Mouse (Mus musculus) CH12.LX (cell line): ENCODE data around the gene Stab1. TPM values are rescaled to one million over a fixed set of nuclear protein-coding genes. Genes with fewer than 3 reads are reported as not detected.

Experiments used
- DNase-seq: peaks from one replicate; pipeline ENCODE4 v3.0.0-alpha.2; 2013; ENCODE audit errors: extremely low read depth
- H3K27ac ChIP-seq: 2 replicates; pipeline ENCODE4 v1.5.1; 2012; ENCODE audit warnings: low read depth, mild to moderate bottlenecking, control low read depth, moderate library complexity; ENCODE audit not compliant: insufficient read depth
- H3K27me3 ChIP-seq: replicated peaks from 2 replicates; pipeline ENCODE3; 2012; ENCODE audit warnings: inconsistent platforms
- H3K36me3 ChIP-seq, 2 experiments: replicated peaks in 1 of 2; 2 replicates each; pipeline versions ENCODE3 to v1.6.1; 2012; ENCODE audit warnings: inconsistent platforms in 1 of 2, low read length in 1 of 2, mild to moderate bottlenecking in 1 of 2, mixed read lengths in 1 of 2, moderate library complexity in 1 of 2; ENCODE audit not compliant: control insufficient read depth in 1 of 2, insufficient read depth in 1 of 2
- H3K4me1 ChIP-seq, 2 experiments: 2 replicates each; pipeline ENCODE4 v1.6.1; 2012; ENCODE audit warnings: inconsistent platforms in 1 of 2, moderate library complexity in 1 of 2; ENCODE audit not compliant: insufficient read depth in 2 of 2, control insufficient read depth in 1 of 2
- H3K4me2 ChIP-seq: 2 replicates; pipeline ENCODE4 v1.6.1; 2012; ENCODE audit warnings: low read depth, mild to moderate bottlenecking, control low read depth; ENCODE audit not compliant: poor library complexity, insufficient read depth, severe bottlenecking
- H3K4me3 ChIP-seq, 3 experiments: fragments of 150-350 bp in 1 of 3; sonication (generic) in 1 of 3; replicated peaks in 1 of 3; 2 replicates each; pipeline versions ENCODE3 to v1.5.1; 2011 to 2012; ENCODE audit warnings: low read depth in 2 of 3, low read length in 2 of 3, mild to moderate bottlenecking in 2 of 3, moderate library complexity in 2 of 3, control low read depth in 1 of 3, improper control_type of control experiment in 1 of 3, inconsistent platforms in 1 of 3, mixed read lengths in 1 of 3; ENCODE audit not compliant: poor library complexity in 1 of 3
- H3K79me2 ChIP-seq: replicated peaks from 2 replicates; pipeline ENCODE4 v1.6.1; 2012; ENCODE audit warnings: mild to moderate bottlenecking, moderate library complexity; ENCODE audit not compliant: control insufficient read depth, poor library complexity, insufficient read depth, severe bottlenecking; ENCODE audit errors: extremely low read depth
- H3K9ac ChIP-seq: 2 replicates; pipeline ENCODE4 v1.6.1; 2012; ENCODE audit warnings: low read depth, mild to moderate bottlenecking, control low read depth, moderate library complexity; ENCODE audit not compliant: insufficient read depth
- H3K9me3 ChIP-seq: replicated peaks from 2 replicates; pipeline ENCODE3; 2012; ENCODE audit warnings: low read length, inconsistent platforms, mixed read lengths
- BHLHE40 ChIP-seq: IDR thresholded peaks from 2 replicates; pipeline ENCODE4 v1.6.1; 2011; ENCODE audit warnings: mild to moderate bottlenecking, low read depth, low read length, improper control_type of control experiment
- CHD1 ChIP-seq: IDR thresholded peaks from 2 replicates; pipeline ENCODE4 v1.6.1; 2012; ENCODE audit warnings: low read depth, low read length, improper control_type of control experiment, inconsistent platforms
- CHD2 ChIP-seq: IDR thresholded peaks from 2 replicates; pipeline ENCODE4 v1.6.1; 2011; ENCODE audit warnings: low read length, improper control_type of control experiment
- CTCF ChIP-seq, 2 experiments: IDR thresholded peaks in 1 of 2; conservative IDR thresholded peaks in 1 of 2; 2 replicates each; pipeline ENCODE4 v1.5.1; 2011 to 2012; ENCODE audit warnings: low read depth in 2 of 2, low read length in 2 of 2, improper control_type of control experiment in 1 of 2, inconsistent platforms in 1 of 2, mild to moderate bottlenecking in 1 of 2, moderate library complexity in 1 of 2
- E2F4 ChIP-seq: IDR thresholded peaks from 2 replicates; pipeline ENCODE4 v1.6.1; 2011; ENCODE audit warnings: low read depth, low read length, improper control_type of control experiment; ENCODE audit not compliant: insufficient replicate concordance
- ELF1 ChIP-seq: IDR thresholded peaks from 2 replicates; pipeline ENCODE4 v1.6.1; 2014; ENCODE audit warnings: low read depth, mild to moderate bottlenecking, inconsistent platforms, low read length, improper control_type of control experiment
- EP300 ChIP-seq: IDR thresholded peaks from 2 replicates; pipeline ENCODE4 v1.6.1; 2011; ENCODE audit warnings: low read length, improper control_type of control experiment
- ETS1 ChIP-seq: conservative IDR thresholded peaks from 2 replicates; pipeline ENCODE4 v1.6.1; 2012; ENCODE audit warnings: low read depth, mild to moderate bottlenecking, inconsistent platforms, low read length, improper control_type of control experiment, moderate library complexity
- HCFC1 ChIP-seq: IDR thresholded peaks from 2 replicates; pipeline ENCODE4 v1.6.1; 2012; ENCODE audit warnings: low read depth, mild to moderate bottlenecking, inconsistent platforms, low read length, improper control_type of control experiment
- IRF4 ChIP-seq: IDR thresholded peaks from 2 replicates; pipeline ENCODE4 v1.6.1; 2014; ENCODE audit warnings: low read depth, mild to moderate bottlenecking, inconsistent platforms, low read length, improper control_type of control experiment
- JUN ChIP-seq: IDR thresholded peaks from 2 replicates; pipeline ENCODE4 v1.6.1; 2011; ENCODE audit warnings: low read depth, mild to moderate bottlenecking, low read length, improper control_type of control experiment, moderate library complexity; ENCODE audit not compliant: insufficient read depth
- JUND ChIP-seq: conservative IDR thresholded peaks from 2 replicates; pipeline ENCODE4 v1.6.1; 2011; ENCODE audit warnings: low read depth, low read length, improper control_type of control experiment
- KAT2A ChIP-seq: IDR thresholded peaks from 2 replicates; pipeline ENCODE4 v1.6.1; 2012; ENCODE audit warnings: low read length, improper control_type of control experiment, inconsistent platforms; ENCODE audit not compliant: insufficient replicate concordance
- MAFK ChIP-seq: IDR thresholded peaks from 2 replicates; pipeline ENCODE4 v1.6.1; 2011; ENCODE audit warnings: low read length, improper control_type of control experiment; ENCODE audit not compliant: insufficient replicate concordance
- MAX ChIP-seq: IDR thresholded peaks from 2 replicates; pipeline ENCODE4 v1.6.1; 2011; ENCODE audit warnings: low read length, improper control_type of control experiment
- MAZ ChIP-seq: IDR thresholded peaks from 2 replicates; pipeline ENCODE4 v1.6.1; 2012; ENCODE audit warnings: low read depth, mild to moderate bottlenecking, inconsistent platforms, low read length, improper control_type of control experiment, moderate library complexity
- MYC ChIP-seq: IDR thresholded peaks from 2 replicates; pipeline ENCODE4 v1.6.1; 2011; ENCODE audit warnings: low read depth, mild to moderate bottlenecking, improper control_type of control experiment, low read length
- NELFE ChIP-seq: IDR thresholded peaks from 2 replicates; pipeline ENCODE4 v1.6.1; 2011; ENCODE audit warnings: low read depth, low read length, improper control_type of control experiment
- NRF1 ChIP-seq: IDR thresholded peaks from 2 replicates; pipeline ENCODE4 v1.6.1; 2014; ENCODE audit warnings: low read depth, mild to moderate bottlenecking, inconsistent platforms, low read length, improper control_type of control experiment, moderate library complexity
- PAX5 ChIP-seq: IDR thresholded peaks from 2 replicates; pipeline ENCODE4 v1.6.1; 2012; ENCODE audit warnings: low read length, inconsistent platforms, mixed read lengths
- POLR2A ChIP-seq: IDR thresholded peaks from 2 replicates; pipeline ENCODE4 v1.6.1; 2011; ENCODE audit warnings: low read depth, mild to moderate bottlenecking, improper control_type of control experiment, low read length
- POLR2AphosphoS2 ChIP-seq: IDR thresholded peaks from 2 replicates; pipeline ENCODE4 v1.6.1; 2011; ENCODE audit warnings: low read depth, low read length, improper control_type of control experiment
- RAD21 ChIP-seq: IDR thresholded peaks from 2 replicates; pipeline ENCODE4 v1.6.1; 2011; ENCODE audit warnings: low read depth, mild to moderate bottlenecking, low read length, improper control_type of control experiment, moderate library complexity
- RCOR1 ChIP-seq: conservative IDR thresholded peaks from 2 replicates; pipeline ENCODE4 v1.6.1; 2012; ENCODE audit warnings: low read depth, mild to moderate bottlenecking, inconsistent platforms, low read length, improper control_type of control experiment
- SIN3A ChIP-seq: IDR thresholded peaks from 2 replicates; pipeline ENCODE4 v1.6.1; 2012; ENCODE audit warnings: low read length, improper control_type of control experiment, inconsistent platforms
- SMC3 ChIP-seq: IDR thresholded peaks from 2 replicates; pipeline ENCODE4 v1.6.1; 2011; ENCODE audit warnings: low read depth, low read length, improper control_type of control experiment
- TBP ChIP-seq: conservative IDR thresholded peaks from 2 replicates; pipeline ENCODE4 v1.6.1; 2011; ENCODE audit warnings: low read depth, low read length, improper control_type of control experiment
- TCF12 ChIP-seq: IDR thresholded peaks from 2 replicates; pipeline ENCODE4 v1.6.1; 2014; ENCODE audit warnings: low read depth, mild to moderate bottlenecking, inconsistent platforms, low read length, improper control_type of control experiment
- UBTF ChIP-seq: IDR thresholded peaks from 2 replicates; pipeline ENCODE4 v1.6.1; 2012; ENCODE audit warnings: low read depth, mild to moderate bottlenecking, inconsistent platforms, low read length, improper control_type of control experiment, moderate library complexity
- USF1 ChIP-seq: IDR thresholded peaks from 2 replicates; pipeline ENCODE4 v1.6.1; 2014; ENCODE audit warnings: low read depth, mild to moderate bottlenecking, inconsistent platforms, low read length, improper control_type of control experiment
- USF2 ChIP-seq: conservative IDR thresholded peaks from 2 replicates; pipeline ENCODE4 v1.6.1; 2011; ENCODE audit warnings: low read depth, low read length, improper control_type of control experiment
- ZC3H11A ChIP-seq: IDR thresholded peaks from 2 replicates; pipeline ENCODE4 v1.6.1; 2012; ENCODE audit warnings: low read depth, mild to moderate bottlenecking, inconsistent platforms, low read length, improper control_type of control experiment
- ZKSCAN1 ChIP-seq: IDR thresholded peaks from 2 replicates; pipeline ENCODE4 v1.6.1; 2012; ENCODE audit warnings: low read depth, inconsistent platforms, low read length, improper control_type of control experiment, borderline replicate concordance
- ZMIZ1 ChIP-seq: IDR thresholded peaks from 2 replicates; pipeline ENCODE4 v1.6.1; 2012; ENCODE audit warnings: low read depth, mild to moderate bottlenecking, inconsistent platforms, low read length, improper control_type of control experiment
- ZNF384 ChIP-seq: IDR thresholded peaks from 2 replicates; pipeline ENCODE4 v1.6.1; 2012; ENCODE audit warnings: low read depth, low read length, improper control_type of control experiment, inconsistent platforms
- dilution Hi-C: fragments of 300-500 bp; cut with MboI; formaldehyde crosslinking; loops from 2 replicates; pipeline ENCODE4 v1.14.3; 2020; ENCODE audit warnings: low sequenced_read_pairs; ENCODE audit not compliant: extremely low pct_unique_long_range_greater_than_20kb, extremely low pct_ligation_motif_present
- in situ Hi-C: fragments of 300-500 bp; cut with MboI; formaldehyde crosslinking; loops from 3 replicates; pipeline ENCODE4 v1.14.3; 2019; ENCODE audit warnings: low sequenced_read_pairs, low pct_ligation_motif_present, low pct_unique_long_range_greater_than_20kb, mixed read lengths
- polyA plus RNA-seq: library from polyadenylated mRNA; unstranded; fragments of >175 nt; gene quantifications from 2 replicates; pipeline ENCODE4 v1.2.1, GENCODE M21; 2012; ENCODE audit warnings: low read depth; ENCODE audit not compliant: insufficient read length
- total RNA-seq, 2 experiments: library from RNA; depleted of rRNA; stranded (reverse); fragments of 300-350 nt in 1 of 2; fragments of >200 nt in 1 of 2; gene quantifications; 2 replicates each; pipeline ENCODE4 v1.2.3; 2012 to 2014

Stab1 gene
- total and polyA plus RNA-seq, 3 experiments = 3.9 to 11.2 (median 5.8) TPM

DNA sequence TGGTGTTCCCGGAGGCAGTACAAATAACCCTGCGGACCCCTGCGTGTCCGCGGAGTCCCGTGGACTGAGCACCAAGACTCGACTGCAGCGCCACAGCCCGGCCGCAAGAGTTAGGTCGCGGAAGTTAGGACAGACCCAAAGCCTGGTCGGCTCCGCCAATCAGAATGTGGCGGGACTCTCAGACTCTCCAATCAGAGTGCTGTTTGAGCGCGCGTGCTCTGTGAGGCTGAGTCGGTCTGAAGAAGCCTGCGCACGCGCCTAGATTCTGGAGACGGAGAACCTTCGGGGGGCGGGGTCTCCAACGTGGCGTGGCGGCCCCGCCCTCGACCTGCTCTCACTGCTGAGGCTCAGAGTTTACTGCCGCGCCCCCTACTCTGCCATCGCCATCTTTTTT lies 39.6 kb downstream of the Stab1 start, which contains the start of gene Smim4 (continued):
- no peak for TF ChIP-seq POLR2AphosphoS2
- peak; percentile 63 for TF ChIP-seq USF1
- peak; percentile 9; the same call in 1 of the 2 replicates for TF ChIP-seq CHD2
- TF ChIP-seq TBP = peak; percentile 69
- TF ChIP-seq E2F4 = peak; percentile 16; the same call in 1 of the 2 replicates
- TF ChIP-seq CHD1 = no peak
- TF ChIP-seq ZC3H11A = no peak
- peak; percentile 41; the same call in 1 of the 2 replicates for TF ChIP-seq USF2
- TF ChIP-seq HCFC1 = peak; percentile 67
- no peak for TF ChIP-seq JUN

- Histone ChIP-seq H3K79me2 (peaks cover 11% of the 10 kb centered on the region), H3K9ac (peak overlapping the region; percentile 61), H3K9me3 (no peaks in the 10 kb centered on the region), H3K27ac (peak overlapping the region; percentile 33; the same call in 1 of the 2 replicates), H3K4me2 (peak overlapping the region; percentile 66; the same call in 1 of the 2 replicates), H3K27me3 (peaks cover 30% of the 10 kb centered on the region), H3K36me3 (peaks cover 6 to 34% of the 10 kb centered on the region in 2 experiments), H3K4me1 (peaks cover 13 to 24% of the 10 kb centered on the region in 2 experiments), H3K4me3 (peak overlapping the region; percentile 73 to 94 (median 75))
- in situ Hi-C loops (no loop called here), dilution Hi-C loops (no loop called here)
- DNase-seq = peak; percentile 56
- TF ChIP-seq CHD1 (no peak), NRF1 (no peak), MAZ (no peak), SMC3 (no peak), ZNF384 (no peak), ZKSCAN1 (no peak), BHLHE40 (peak; percentile 92), POLR2AphosphoS2 (no peak), SIN3A (peak; percentile 79), CHD2 (no peak), MAX (peak; percentile 80), EP300 (no peak), IRF4 (no peak), PAX5 (no peak), KAT2A (no peak), RAD21 (no peak), TBP (no peak), NELFE (no peak), JUN (no peak), MAFK (no peak), JUND (no peak), POLR2A (no peak), ELF1 (peak; percentile 60), E2F4 (no peak), USF1 (peak; percentile 40; the same call in 1 of the 2 replicates), MYC (peak; percentile 64; the same call in 1 of the 2 replicates), RCOR1 (no peak), CTCF (conservative IDR thresholded peaks at IDR 0.05 in 1 of 2, IDR thresholded peaks at IDR 0.05 in 1 of 2; ENCODE audit: low read depth in 2 of 2, low read length in 2 of 2) (no peak), USF2 (no peak), ZMIZ1 (no peak), HCFC1 (no peak), UBTF (no peak), TCF12 (no peak), ZC3H11A (no peak), ETS1 (no peak)
These were observed 40.2 kb downstream of the Stab1 start for GRCm38 (mm10) chr14:31128101-31128825.
